Mouse (Mus musculus): ENCODE results near the gene Prdm4. TPM values are rescaled to one million over a fixed set of nuclear protein-coding genes. Genes with fewer than 3 reads are reported as not detected.

The Prdm4 gene
- polyA plus RNA-seq, 1 experiment from 2014 or later: 18.5 TPM

DNA sequence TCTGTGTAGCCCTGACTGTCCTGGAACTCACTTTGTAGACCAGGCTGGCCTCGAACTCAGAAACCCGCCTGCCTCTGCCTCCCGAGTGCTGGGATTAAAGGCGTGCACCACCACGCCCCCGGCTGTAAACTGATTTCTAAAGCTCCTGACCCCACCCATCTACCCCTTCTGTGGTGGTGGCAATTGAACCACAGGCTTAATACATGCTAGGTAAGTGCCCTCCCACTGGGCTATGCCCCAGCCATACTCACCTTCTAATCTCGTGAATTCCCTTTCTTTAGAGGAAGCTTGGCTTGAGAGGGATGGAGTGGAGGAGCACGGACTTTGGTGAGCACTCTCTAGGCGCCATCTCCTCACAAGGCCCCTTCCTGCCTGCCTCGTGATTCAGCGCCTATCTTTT lies 13.0 kb upstream of the Prdm4 start:
- Histone ChIP-seq H3K4me2 (no peak overlapping the region), H3K9ac (no peak overlapping the region), H3K4me1 (peaks cover 17% of the 10 kb centered on the region), H3K36me3 (ENCODE audit: poor library complexity, severe bottlenecking) (no peaks in the 10 kb centered on the region), H3K27ac (no peak overlapping the region), H3K9me3 (replicated peaks) (no peaks in the 10 kb centered on the region), H3K4me3 (no peak overlapping the region), H3K27me3 (peaks cover 19% of the 10 kb centered on the region; the same call in 1 of the 2 replicates)
- WGBS: 93% methylated on average over 11 of the region's 11 CpGs
- no peak for ATAC-seq

- H3K36me3 ChIP-seq (ENCODE audit: poor library complexity, severe bottlenecking): no peaks in the 10 kb centered on the region
- H3K4me3 ChIP-seq: peak overlapping the region; percentile 57
- H3K4me1 ChIP-seq: peaks cover 17% of the 10 kb centered on the region
- H3K27me3 ChIP-seq: peaks cover 19% of the 10 kb centered on the region; the same call in 1 of the 2 replicates
- H3K4me2 ChIP-seq: peak overlapping the region; percentile 82
- H3K9ac ChIP-seq: peak overlapping the region; percentile 72
- ATAC-seq: 0 out of 2 replicates have a peak, but pooled peaks have one; percentile 30
- H3K27ac ChIP-seq: no peak overlapping the region
- H3K9me3 ChIP-seq (replicated peaks): no peaks in the 10 kb centered on the region
- 39% methylated on average over 11 of the region's 11 CpGs for WGBS
These were observed 12.3 kb upstream of the Prdm4 start for GRCm38 (mm10) chr10:85929208-85929591.

GRCm38 (mm10) chr10:85928499-85929207 lies 11.7 kb upstream of the Prdm4 start:
- H3K36me3 ChIP-seq (ENCODE audit: poor library complexity, severe bottlenecking): no peaks in the 10 kb centered on the region
- peak overlapping the region; percentile 72 for H3K9ac ChIP-seq
- peak overlapping the region; percentile 82 for H3K4me2 ChIP-seq
- no peaks in the 10 kb centered on the region for H3K9me3 ChIP-seq (replicated peaks)
- H3K27me3 ChIP-seq: peaks cover 19% of the 10 kb centered on the region; the same call in 1 of the 2 replicates
- H3K27ac ChIP-seq: no peak overlapping the region
- peak; percentile 92 for ATAC-seq
- H3K4me1 ChIP-seq: peaks cover 17% of the 10 kb centered on the region
- WGBS: under 1% methylated on average over 61 of the region's 63 CpGs
- peak overlapping the region; percentile 57 for H3K4me3 ChIP-seq

GRCm38 (mm10) chr10:85927676-85928445 lies 10.9 kb upstream of the Prdm4 start, which contains the start of gene Ascl4:
Gene Ascl4 (plus strand): TSS chr10:85927681.
- no peaks in the 10 kb centered on the region for H3K36me3 ChIP-seq (ENCODE audit: poor library complexity, severe bottlenecking)
- peaks cover 17% of the 10 kb centered on the region for H3K4me1 ChIP-seq
- H3K9ac ChIP-seq: peak within 1 kb of the TSS; percentile 72
- H3K27me3 ChIP-seq: peaks cover 24% of the 10 kb centered on the region; the same call in 1 of the 2 replicates
- no peak within 1 kb of the TSS for H3K27ac ChIP-seq
- under 1% methylated on average over 23 of the region's 23 CpGs for WGBS
- peak within 1 kb of the TSS; percentile 82 for H3K4me2 ChIP-seq
- ATAC-seq: no peak; the same call in none of the 2 replicates
- peak within 1 kb of the TSS; percentile 57 for H3K4me3 ChIP-seq
- no peaks in the 10 kb centered on the region for H3K9me3 ChIP-seq (replicated peaks)

DNA sequence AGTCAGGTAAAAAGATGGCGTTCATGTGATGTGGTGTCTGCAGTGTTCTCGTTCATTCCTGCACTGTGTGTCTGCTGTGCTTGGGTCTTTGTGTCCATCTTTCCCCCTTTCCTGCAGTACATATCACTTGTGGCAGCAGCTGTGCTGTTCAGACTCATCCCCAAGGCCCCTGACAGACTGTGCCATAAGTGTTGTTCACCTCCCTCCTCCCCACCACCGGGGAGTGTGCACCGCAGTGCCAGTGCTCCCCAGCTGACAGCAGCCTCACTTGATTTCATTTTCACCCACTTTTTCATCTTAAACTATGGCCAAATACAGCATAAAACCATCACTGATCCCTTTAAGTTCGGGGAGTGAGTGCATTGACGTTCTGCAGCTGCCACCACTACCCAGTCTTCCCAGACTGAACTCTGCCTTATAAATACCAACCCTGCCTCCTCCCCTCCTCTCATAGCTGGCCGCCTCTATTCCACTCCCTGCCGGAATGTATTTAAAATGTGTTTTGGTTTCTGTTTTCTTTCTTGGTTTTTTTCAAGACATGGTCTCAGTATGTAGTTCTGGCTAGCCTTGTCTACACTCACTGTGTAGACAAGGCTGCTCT lies 37.0 kb downstream of the Prdm4 start:
- ATAC-seq: no peak
- 92% methylated on average over 8 of the region's 8 CpGs for WGBS
- H3K27me3 ChIP-seq: no peaks in the 10 kb centered on the region
- no peak overlapping the region for H3K4me2 ChIP-seq
- H3K4me1 ChIP-seq: no peaks in the 10 kb centered on the region
- H3K9me3 ChIP-seq (replicated peaks): no peaks in the 10 kb centered on the region
- H3K9ac ChIP-seq: no peak overlapping the region
- H3K27ac ChIP-seq: no peak overlapping the region
- H3K36me3 ChIP-seq (ENCODE audit: poor library complexity, severe bottlenecking): peaks cover 91% of the 10 kb centered on the region
- H3K4me3 ChIP-seq: no peak overlapping the region

GRCm38 (mm10) chr10:85875812-85876211 lies 41.1 kb downstream of the Prdm4 start:
- Histone ChIP-seq H3K9me3 (replicated peaks) (no peaks in the 10 kb centered on the region), H3K4me1 (peaks cover 14% of the 10 kb centered on the region), H3K27me3 (no peaks in the 10 kb centered on the region), H3K4me2 (no peak overlapping the region), H3K4me3 (no peak overlapping the region), H3K9ac (no peak overlapping the region), H3K27ac (no peak overlapping the region), H3K36me3 (ENCODE audit: poor library complexity, severe bottlenecking) (peaks cover 60% of the 10 kb centered on the region)
- no peak for ATAC-seq
- WGBS: 96% methylated on average over 5 of the region's 5 CpGs

DNA sequence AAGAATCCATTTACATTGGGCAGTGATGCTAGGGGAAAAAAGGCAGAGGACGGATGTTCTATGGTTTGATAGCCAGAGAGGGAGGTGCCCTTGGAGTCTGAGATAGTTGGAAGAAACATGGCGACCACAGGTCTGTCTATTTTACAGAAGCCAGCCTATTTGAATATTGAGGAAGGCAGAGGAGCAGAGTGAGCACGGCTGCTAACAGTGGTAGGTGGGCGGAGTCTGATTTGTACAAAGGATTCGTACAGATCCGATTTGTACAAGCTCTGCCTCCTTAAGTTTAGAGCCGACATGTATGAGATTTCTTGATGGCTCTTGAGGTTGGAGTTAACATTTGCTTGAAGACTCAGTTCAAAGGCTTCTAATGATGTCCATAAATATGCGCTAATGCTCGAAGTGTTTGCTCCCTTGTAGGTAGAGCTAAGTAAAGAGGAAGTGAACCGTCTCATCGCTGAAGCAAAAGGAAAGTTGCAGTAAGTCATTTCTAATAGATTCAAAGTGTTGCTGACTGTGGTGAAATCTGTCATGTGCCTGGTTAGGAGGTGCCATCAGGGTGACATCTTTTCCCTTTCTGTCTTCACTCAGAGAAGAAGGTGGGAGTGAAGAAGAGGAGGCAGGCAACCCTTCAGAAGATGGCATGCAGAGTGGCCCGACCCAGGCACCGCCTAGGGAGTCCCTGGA lies 42.9 kb downstream of the Prdm4 start:
- WGBS: 92% methylated on average over 13 of the region's 13 CpGs
- no peak overlapping the region for H3K4me3 ChIP-seq
- no peak overlapping the region for H3K9ac ChIP-seq

GRCm38 (mm10) chr10:85872479-85872773 lies 44.5 kb downstream of the Prdm4 start:
- whole genome bisulfite sequencing: 4% methylated on average over 5 of the region's 5 CpGs
- H3K9me3 ChIP-seq (replicated peaks): no peaks in the 10 kb centered on the region
- peak overlapping the region; percentile 95 for H3K4me3 ChIP-seq
- H3K9ac ChIP-seq: peak overlapping the region; percentile 85
- peak; percentile 3; the same call in 1 of the 2 replicates for ATAC-seq
- H3K27me3 ChIP-seq: no peaks in the 10 kb centered on the region
- H3K36me3 ChIP-seq (ENCODE audit: poor library complexity, severe bottlenecking): peaks cover 32% of the 10 kb centered on the region
- H3K4me2 ChIP-seq: peak overlapping the region; percentile 89
- peaks cover 14% of the 10 kb centered on the region for H3K4me1 ChIP-seq
- no peak overlapping the region for H3K27ac ChIP-seq

More for the DNA sequence above, 42.9 kb downstream of the Prdm4 start:
- Histone ChIP-seq H3K36me3 (ENCODE audit: poor library complexity, severe bottlenecking) (peaks cover 43% of the 10 kb centered on the region), H3K4me1 (peaks cover 14% of the 10 kb centered on the region), H3K4me2 (no peak overlapping the region), H3K27ac (no peak overlapping the region), H3K27me3 (no peaks in the 10 kb centered on the region), H3K9me3 (replicated peaks) (no peaks in the 10 kb centered on the region)
- ATAC-seq: no peak

DNA sequence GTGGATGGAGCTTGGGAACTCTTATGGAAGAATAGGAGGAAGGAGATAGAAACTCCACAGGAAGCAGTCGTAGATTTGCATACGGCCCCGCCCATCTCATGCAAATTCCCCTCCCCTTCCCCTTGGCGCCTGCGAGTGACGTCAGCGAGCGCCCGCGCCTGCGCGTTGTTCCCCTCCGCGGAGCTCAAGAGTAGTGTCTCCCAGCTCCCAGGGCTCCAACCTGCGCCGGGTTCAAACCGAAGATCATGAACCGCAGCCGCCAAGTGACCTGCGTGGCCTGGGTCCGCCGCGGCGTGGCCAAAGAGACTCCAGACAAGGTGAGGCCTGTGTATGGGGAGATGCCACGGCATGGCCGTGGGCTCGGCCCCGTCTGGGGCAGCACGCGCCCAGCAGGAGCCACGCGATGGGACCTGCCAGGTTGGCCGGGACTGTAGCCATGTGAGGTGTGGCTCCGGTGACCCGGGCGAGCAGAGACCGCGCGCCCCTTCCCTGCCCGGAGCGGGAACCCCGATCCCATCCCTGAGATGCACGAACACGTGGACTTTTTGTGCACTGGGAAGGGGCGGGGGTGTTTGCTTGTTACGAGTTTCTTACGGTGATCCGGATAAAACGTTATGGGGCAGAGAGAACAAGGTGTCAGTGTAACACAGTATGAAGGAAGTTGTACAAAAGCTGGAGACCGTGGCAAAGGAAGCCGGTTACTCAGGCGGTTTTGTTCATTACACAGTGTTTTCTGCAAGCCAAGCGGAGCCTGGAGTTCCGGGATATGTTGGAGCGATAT lies 45.1 kb downstream of the Prdm4 start:
- Histone ChIP-seq H3K27me3 (no peaks in the 10 kb centered on the region), H3K4me3 (peak overlapping the region; percentile 95), H3K9me3 (replicated peaks) (no peaks in the 10 kb centered on the region), H3K4me2 (peak overlapping the region; percentile 89), H3K9ac (peak overlapping the region; percentile 85), H3K36me3 (ENCODE audit: poor library complexity, severe bottlenecking) (peaks cover 27% of the 10 kb centered on the region), H3K4me1 (peaks cover 14% of the 10 kb centered on the region), H3K27ac (no peak overlapping the region)
- WGBS: under 1% methylated on average over 55 of the region's 55 CpGs
- peak; percentile 96 for ATAC-seq

DNA sequence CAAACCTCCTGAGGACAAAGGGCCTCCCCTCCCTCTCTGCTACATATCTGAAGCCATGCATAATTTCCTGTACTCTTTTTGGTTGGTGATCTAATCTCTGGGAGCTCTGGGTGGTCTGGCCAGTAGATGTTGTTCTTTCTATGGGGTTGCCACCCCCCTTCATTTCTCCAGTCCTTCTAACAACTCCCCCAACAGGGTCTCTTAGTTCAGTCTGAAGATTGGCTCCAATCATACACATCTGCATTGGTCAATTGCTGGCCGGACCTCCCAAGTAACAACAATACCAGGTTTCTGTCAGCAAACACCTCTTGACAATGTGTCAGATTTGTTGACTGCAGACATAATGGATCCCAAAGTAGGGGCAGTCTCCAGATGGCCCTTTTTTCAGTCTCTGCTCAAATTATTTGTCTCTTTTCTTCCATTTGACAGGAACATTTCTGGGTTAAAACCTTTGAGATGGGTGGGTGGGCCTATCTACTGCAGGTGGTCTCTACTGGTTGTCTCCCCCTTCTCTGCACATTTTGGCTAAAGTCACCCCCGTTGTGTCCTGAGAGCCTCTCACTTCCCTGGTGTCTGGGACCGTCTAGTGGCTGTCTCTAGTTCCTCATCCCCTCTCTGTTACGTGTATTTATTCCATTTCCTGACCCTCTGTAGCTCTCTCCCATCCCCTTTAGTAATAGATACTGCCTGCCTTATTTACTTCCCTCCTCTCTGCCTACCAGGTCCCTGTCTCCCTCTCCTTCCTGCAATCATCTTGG lies 70.7 kb downstream of the Prdm4 start:
- 75% methylated on average over 4 of the region's 4 CpGs for WGBS
- Histone ChIP-seq H3K27me3 (no peaks in the 10 kb centered on the region), H3K4me2 (no peak overlapping the region), H3K4me1 (no peaks in the 10 kb centered on the region), H3K36me3 (ENCODE audit: poor library complexity, severe bottlenecking) (no peaks in the 10 kb centered on the region), H3K9ac (no peak overlapping the region), H3K4me3 (no peak overlapping the region), H3K9me3 (replicated peaks) (no peaks in the 10 kb centered on the region), H3K27ac (no peak overlapping the region)
- no peak for ATAC-seq

Measured in forebrain, embryonic 13.5 days (tissue).